Mouse (Mus musculus) urinary bladder, adult 18-20 months (tissue): ENCODE data around the gene Gdap2.

Source experiments
- DNase-seq, 2 experiments: peaks; one replicate each; pipeline ENCODE4 v3.0.0; 2022; ENCODE audit warnings: low spot score in 2 of 2, mixed read lengths in 2 of 2

Gene Gdap2

GRCm38 (mm10) chr3:100246286-100246825 lies 84.2 kb downstream of the Gdap2 start:
- no peak for DNase-seq
